Mouse (Mus musculus): Measurements from ENCODE around the gene Olfr1247.
"Not testable (repeated sequence)": the region's sequence is repeated elsewhere in the genome, so short reads cannot be mapped to it uniquely, and the experiment has no call there.

Olfr1247 gene

GRCm38 (mm10) chr2:89614030-89614429 is at the start of gene Olfr1247:
Gene Olfr1247 (minus strand): TSS chr2:89614130.
- DNase-seq (ENCODE audit: low read depth, low spot score), result no peak

- no peak for DNase-seq (ENCODE audit: low read depth, low spot score)
These were observed 47.4 kb upstream of the Olfr1247 start, which contains the start of gene Olfr1250 for GRCm38 (mm10) chr2:89661367-89661766. Gene Olfr1250 (minus strand): TSS chr2:89661467.

GRCm38 (mm10) chr2:89634883-89635282 is 21.0 kb upstream of the Olfr1247 start, which contains the start of gene Olfr1249:
Gene Olfr1249 (minus strand): TSS chr2:89634983.
- DNase-seq (ENCODE audit: low read depth, low spot score), result no peak

GRCm38 (mm10) chr2:89618145-89618544 is 4.2 kb upstream of the Olfr1247 start, which contains the start of gene Olfr1248:
Gene Olfr1248 (minus strand): TSS chr2:89618245.
- not testable (repeated sequence) for DNase-seq (ENCODE audit: low read depth, low spot score)

GRCm38 (mm10) chr2:89593057-89593456 is 20.9 kb downstream of the Olfr1247 start, which contains the start of gene Olfr1246:
Gene Olfr1246 (minus strand): TSS chr2:89593157.
- no peak for DNase-seq (ENCODE audit: low read depth, low spot score)

- DNase-seq (ENCODE audit: low read depth, low spot score), result no peak
These were observed 35.6 kb downstream of the Olfr1247 start, which contains the start of gene Olfr1245 for GRCm38 (mm10) chr2:89578347-89578746. Gene Olfr1245 (minus strand): TSS chr2:89578447.

GRCm38 (mm10) chr2:89562706-89563105 is 51.2 kb downstream of the Olfr1247 start:
- DNase-seq (ENCODE audit: low read depth, low spot score), result not testable (repeated sequence)

Measured in CD4-positive, CD25-positive, alpha-beta regulatory T cell, adult 2 months (primary cell).